Mouse (Mus musculus): ENCODE results near the gene Hist1h2ap. TPM values are rescaled to one million over a fixed set of nuclear protein-coding genes. Genes with fewer than 3 reads are reported as not detected.
"Not testable (repeated sequence)": the region's sequence is repeated elsewhere in the genome, so short reads cannot be mapped to it uniquely, and the experiment has no call there.

Gene Hist1h2ap
- polyA plus RNA-seq, 1 experiment from 2014 or later = 1,189 TPM

DNA sequence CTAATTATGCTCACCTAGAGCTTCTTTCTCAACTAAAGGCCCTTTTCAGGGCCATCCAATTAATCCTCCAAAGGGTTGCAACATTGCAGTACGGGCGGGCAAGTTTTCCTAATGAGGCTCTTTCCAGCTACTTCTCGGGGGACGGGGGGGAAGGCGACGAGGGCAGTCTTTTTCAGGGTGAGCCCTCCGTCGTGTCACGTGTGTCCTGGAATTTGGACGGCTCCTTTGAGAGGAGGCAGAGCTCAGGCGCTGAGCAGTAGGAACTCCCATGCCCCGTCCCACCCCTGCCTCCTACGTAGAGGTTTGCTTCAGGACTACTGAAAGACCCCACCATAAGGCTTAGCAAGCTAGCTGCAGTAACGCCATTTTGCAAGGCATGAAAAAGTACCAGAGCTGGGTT is 21.2 kb downstream of the Hist1h2ap start:
- not testable (repeated sequence) for H3K9ac ChIP-seq (replicated peaks; ENCODE audit: low read depth, low read length)
- peak overlapping the region; percentile 21 for H3K4me3 ChIP-seq (replicated peaks; ENCODE audit: low read length)
- under 1% methylated on average over 11 of the region's 14 CpGs for WGBS

DNA sequence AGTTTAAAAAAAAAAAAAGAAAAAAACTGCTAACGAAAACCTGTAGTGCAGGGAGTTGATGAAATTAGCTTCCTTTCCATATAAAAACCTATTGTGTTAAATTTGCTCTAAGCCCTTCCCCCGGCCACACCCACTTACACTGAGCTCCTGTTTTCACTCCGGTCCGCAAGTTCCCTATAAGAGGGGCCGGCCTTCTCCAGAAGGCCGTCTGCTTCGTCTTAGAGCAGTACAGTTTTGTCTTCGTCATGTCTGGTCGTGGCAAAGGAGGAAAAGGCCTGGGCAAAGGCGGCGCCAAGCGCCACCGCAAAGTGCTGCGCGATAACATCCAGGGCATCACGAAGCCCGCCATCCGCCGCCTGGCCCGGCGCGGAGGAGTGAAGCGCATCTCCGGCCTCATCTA is 21.8 kb downstream of the Hist1h2ap start, which contains the start of gene Hist1h4m:
TSS of gene Hist1h4m (plus strand) at position 208 of the 400 bp plus-strand sequence.
- Histone ChIP-seq H3K4me3 (replicated peaks; ENCODE audit: low read length) (peak within 1 kb of the TSS; percentile 21), H3K4me2 (ENCODE audit: low read length) (peak within 1 kb of the TSS; percentile 41)
- no CpG with 5 or more reads among the region's 24 CpGs for WGBS

More for the DNA sequence above, 21.2 kb downstream of the Hist1h2ap start:
- H3K4me1 ChIP-seq (replicated peaks; ENCODE audit: control insufficient read depth, insufficient read depth, low read length); H3K27ac ChIP-seq (ENCODE audit: low read length); H3K36me3 ChIP-seq (ENCODE audit: control insufficient read depth, insufficient read depth); H3K9me3 ChIP-seq (ENCODE audit: control insufficient read depth, low read length); H3K27me3 ChIP-seq (replicated peaks; ENCODE audit: control insufficient read depth, insufficient read depth, low read length): not testable (repeated sequence)
- ATAC-seq = peak; percentile 24
- H3K4me2 ChIP-seq (ENCODE audit: low read length) = peak overlapping the region; percentile 41

DNA sequence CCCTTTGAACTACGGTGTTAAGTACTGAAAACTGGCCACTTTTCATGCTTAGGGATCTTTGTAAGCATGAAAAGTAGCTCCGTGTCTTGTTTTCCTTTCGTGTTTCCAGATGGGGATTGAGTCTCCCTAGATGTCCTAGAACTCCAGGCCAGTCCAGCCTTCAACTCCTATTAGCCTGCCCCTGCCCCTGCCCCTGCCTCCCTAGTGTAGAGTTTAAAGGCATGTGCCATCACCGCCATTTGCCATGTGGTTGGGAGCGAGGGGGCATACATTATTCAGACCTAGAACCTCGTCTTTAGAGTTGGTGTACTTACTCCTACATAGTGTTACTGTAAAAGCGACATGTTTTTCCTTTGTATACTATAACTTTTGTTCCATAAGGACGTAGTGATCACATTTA is 22.2 kb downstream of the Hist1h2ap start:
- not testable (repeated sequence) for H3K9me3 ChIP-seq (ENCODE audit: control insufficient read depth, low read length); H3K27ac ChIP-seq (ENCODE audit: low read length); H3K4me2 ChIP-seq (ENCODE audit: low read length); H3K9ac ChIP-seq (replicated peaks; ENCODE audit: low read depth, low read length); H3K36me3 ChIP-seq (ENCODE audit: control insufficient read depth, insufficient read depth); H3K27me3 ChIP-seq (replicated peaks; ENCODE audit: control insufficient read depth, insufficient read depth, low read length); H3K4me3 ChIP-seq (replicated peaks; ENCODE audit: low read length); H3K4me1 ChIP-seq (replicated peaks; ENCODE audit: control insufficient read depth, insufficient read depth, low read length)
- peak; percentile 9; the same call in 1 of the 2 replicates for ATAC-seq
- WGBS = no CpG with 5 or more reads among the region's 8 CpGs

More for the DNA sequence above, 21.8 kb downstream of the Hist1h2ap start, which contains the start of gene Hist1h4m:
- not testable (repeated sequence) for H3K36me3 ChIP-seq (ENCODE audit: control insufficient read depth, insufficient read depth); H3K9me3 ChIP-seq (ENCODE audit: control insufficient read depth, low read length); H3K27ac ChIP-seq (ENCODE audit: low read length); H3K27me3 ChIP-seq (replicated peaks; ENCODE audit: control insufficient read depth, insufficient read depth, low read length); H3K9ac ChIP-seq (replicated peaks; ENCODE audit: low read depth, low read length); H3K4me1 ChIP-seq (replicated peaks; ENCODE audit: control insufficient read depth, insufficient read depth, low read length)
- peak; percentile 60 for ATAC-seq

DNA sequence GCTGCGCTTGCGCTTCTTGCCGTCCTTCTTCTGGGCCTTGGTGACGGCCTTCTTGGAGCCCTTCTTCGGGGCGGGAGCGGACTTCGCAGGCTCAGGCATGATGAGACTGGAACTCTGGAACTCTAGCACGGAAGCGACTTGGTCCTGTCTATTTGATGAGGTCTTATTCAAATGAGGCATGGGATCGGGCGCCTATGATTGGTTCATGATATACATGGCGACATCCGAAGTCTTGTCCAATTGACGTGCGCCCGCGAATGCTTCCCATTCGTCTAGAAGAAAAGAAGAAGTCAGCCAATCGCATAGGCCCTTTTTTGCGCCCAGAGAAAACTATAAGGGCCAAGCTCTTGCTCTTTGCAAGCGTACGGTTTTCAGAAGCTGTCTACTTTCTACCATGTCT is 23.2 kb downstream of the Hist1h2ap start, which contains the start of the genes Hist1h2bq and Hist1h2ao:
TSS of gene Hist1h2bq (minus strand) at position 125 of the 400 bp plus-strand sequence.
TSS of gene Hist1h2ao (plus strand) at position 393 of the 400 bp plus-strand sequence.
- not testable (repeated sequence) for H3K4me1 ChIP-seq (replicated peaks; ENCODE audit: control insufficient read depth, insufficient read depth, low read length); H3K9me3 ChIP-seq (ENCODE audit: control insufficient read depth, low read length); H3K9ac ChIP-seq (replicated peaks; ENCODE audit: low read depth, low read length); H3K4me3 ChIP-seq (replicated peaks; ENCODE audit: low read length); H3K4me2 ChIP-seq (ENCODE audit: low read length); H3K36me3 ChIP-seq (ENCODE audit: control insufficient read depth, insufficient read depth); H3K27me3 ChIP-seq (replicated peaks; ENCODE audit: control insufficient read depth, insufficient read depth, low read length); H3K27ac ChIP-seq (ENCODE audit: low read length)
- no CpG with 5 or more reads among the region's 23 CpGs for WGBS
- peak; percentile 97 for ATAC-seq

DNA sequence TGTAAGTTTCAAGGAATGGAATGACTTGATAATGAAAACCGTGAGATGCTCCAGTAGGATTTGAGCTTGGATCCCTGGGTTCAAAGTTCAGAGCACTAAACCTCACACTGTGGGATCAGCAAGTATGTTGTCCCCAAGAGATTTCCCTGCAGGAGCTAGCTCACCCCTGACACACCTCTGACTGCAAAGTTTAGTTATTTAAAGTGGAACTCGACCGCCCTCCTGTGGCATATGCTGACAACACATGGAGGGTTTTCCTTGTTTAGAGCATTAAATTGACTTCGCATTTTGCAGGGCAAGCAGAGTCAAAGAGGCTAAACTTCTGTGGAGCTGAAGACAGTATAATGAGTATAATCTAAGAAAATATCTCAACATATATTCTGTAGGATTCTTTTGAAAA is 30.2 kb downstream of the Hist1h2ap start:
- H3K9me3 ChIP-seq (ENCODE audit: control insufficient read depth, low read length); H3K4me3 ChIP-seq (replicated peaks; ENCODE audit: low read length); H3K36me3 ChIP-seq (ENCODE audit: control insufficient read depth, insufficient read depth); H3K27ac ChIP-seq (ENCODE audit: low read length); H3K4me2 ChIP-seq (ENCODE audit: low read length); H3K27me3 ChIP-seq (replicated peaks; ENCODE audit: control insufficient read depth, insufficient read depth, low read length); H3K4me1 ChIP-seq (replicated peaks; ENCODE audit: control insufficient read depth, insufficient read depth, low read length); H3K9ac ChIP-seq (replicated peaks; ENCODE audit: low read depth, low read length): not testable (repeated sequence)
- ATAC-seq = peak; percentile 73
- no CpG with 5 or more reads among the region's 4 CpGs for WGBS

DNA sequence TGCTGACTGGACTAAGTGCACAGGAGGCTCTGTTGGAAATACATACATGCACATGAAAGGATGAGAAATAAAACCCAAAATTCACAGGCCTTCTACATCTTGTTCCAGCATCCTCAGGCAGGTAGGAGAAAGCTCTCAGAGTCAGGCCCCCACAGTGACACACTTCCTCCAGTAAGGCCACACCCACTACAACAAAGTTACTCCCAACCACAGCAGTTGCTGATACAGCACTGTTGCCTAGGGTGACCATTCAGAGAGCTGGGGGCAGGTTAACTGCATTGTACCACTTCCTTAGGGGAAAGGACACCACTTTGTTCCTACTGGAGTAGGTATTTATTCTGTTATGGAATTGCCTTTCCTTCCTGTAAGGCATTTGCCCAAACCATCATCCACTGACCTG is 36.1 kb downstream of the Hist1h2ap start:
- not testable (repeated sequence) for H3K9ac ChIP-seq (replicated peaks; ENCODE audit: low read depth, low read length); ATAC-seq; H3K4me3 ChIP-seq (replicated peaks; ENCODE audit: low read length)

DNA sequence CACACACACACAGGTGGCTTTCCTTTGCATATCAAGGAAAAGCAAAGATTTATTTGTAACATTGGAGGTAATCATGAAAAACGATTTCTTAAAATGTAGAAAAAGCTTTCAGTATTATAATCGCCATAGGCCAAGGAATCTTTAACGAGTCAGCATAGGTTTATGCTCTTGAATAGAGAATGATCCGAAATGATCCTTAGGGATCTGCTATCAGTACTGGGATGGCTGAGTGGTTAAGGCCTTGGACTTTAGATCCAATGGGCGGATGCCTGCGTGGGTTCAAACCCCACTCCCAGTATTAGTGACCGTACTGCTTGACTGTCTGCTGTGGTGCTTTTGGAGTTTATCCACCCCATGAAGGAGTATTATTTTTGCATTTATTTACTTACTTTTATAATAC is 37.7 kb downstream of the Hist1h2ap start:
- H3K36me3 ChIP-seq (ENCODE audit: control insufficient read depth, insufficient read depth) = no peaks in the 10 kb centered on the region
- 89% methylated on average over 7 of the region's 7 CpGs for WGBS
- H3K27me3 ChIP-seq (replicated peaks; ENCODE audit: control insufficient read depth, insufficient read depth, low read length) = no peaks in the 10 kb centered on the region
- H3K9me3 ChIP-seq (ENCODE audit: control insufficient read depth, low read length) = no peaks in the 10 kb centered on the region
- H3K4me1 ChIP-seq (replicated peaks; ENCODE audit: control insufficient read depth, insufficient read depth, low read length) = peaks cover 4% of the 10 kb centered on the region; the same call in 1 of the 2 replicates
- H3K4me3 ChIP-seq (replicated peaks; ENCODE audit: low read length) = no peak overlapping the region
- no peak overlapping the region for H3K27ac ChIP-seq (ENCODE audit: low read length)
- no peak for ATAC-seq
- no peak overlapping the region for H3K4me2 ChIP-seq (ENCODE audit: low read length)
- no peak overlapping the region for H3K9ac ChIP-seq (replicated peaks; ENCODE audit: low read depth, low read length)

More for the DNA sequence above, 36.1 kb downstream of the Hist1h2ap start:
- not testable (repeated sequence) for H3K27ac ChIP-seq (ENCODE audit: low read length); H3K27me3 ChIP-seq (replicated peaks; ENCODE audit: control insufficient read depth, insufficient read depth, low read length); H3K4me1 ChIP-seq (replicated peaks; ENCODE audit: control insufficient read depth, insufficient read depth, low read length); H3K9me3 ChIP-seq (ENCODE audit: control insufficient read depth, low read length); H3K36me3 ChIP-seq (ENCODE audit: control insufficient read depth, insufficient read depth); H3K4me2 ChIP-seq (ENCODE audit: low read length)

DNA sequence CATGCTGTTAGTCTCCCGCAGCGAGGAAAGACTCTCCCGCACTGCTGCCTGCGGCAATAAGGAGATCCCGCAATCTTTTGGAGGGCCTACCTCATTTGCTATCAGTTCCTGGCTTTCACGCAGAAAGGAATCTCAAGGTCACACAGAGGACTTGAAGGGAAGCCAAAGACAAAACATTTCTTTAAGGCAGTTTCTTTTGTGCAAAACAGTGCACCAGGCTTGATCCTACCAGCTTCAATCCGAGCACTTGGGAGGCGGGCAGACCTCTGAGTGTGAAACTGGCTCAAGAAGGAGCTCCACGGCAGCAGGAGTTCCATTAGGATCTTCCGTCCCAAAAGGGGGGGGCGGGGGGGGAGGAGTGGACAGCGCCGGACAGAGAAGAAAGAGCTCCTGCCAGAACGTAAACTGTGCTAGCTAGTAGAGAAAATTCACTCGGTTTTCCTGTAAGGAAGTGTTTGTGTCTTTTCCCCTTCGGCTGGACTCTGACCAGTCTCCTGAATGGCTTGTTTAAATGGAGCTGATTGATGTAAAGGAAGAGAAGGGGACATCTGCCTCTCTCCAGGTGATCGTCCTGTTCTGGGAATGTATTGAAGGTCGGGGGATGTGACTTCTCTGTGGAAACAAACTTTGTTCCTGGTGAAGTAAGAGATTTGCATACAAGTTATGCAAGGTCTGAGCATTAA is 42.6 kb downstream of the Hist1h2ap start:
- no peaks in the 10 kb centered on the region for H3K36me3 ChIP-seq (ENCODE audit: control insufficient read depth, insufficient read depth)
- peak overlapping the region; percentile 29; the same call in 1 of the 2 replicates for H3K4me2 ChIP-seq (ENCODE audit: low read length)
- ATAC-seq = no peak
- WGBS = 7% methylated on average over 18 of the region's 18 CpGs
- no peak overlapping the region for H3K27ac ChIP-seq (ENCODE audit: low read length)
- peaks cover 17% of the 10 kb centered on the region for H3K4me1 ChIP-seq (replicated peaks; ENCODE audit: control insufficient read depth, insufficient read depth, low read length)
- H3K9ac ChIP-seq (replicated peaks; ENCODE audit: low read depth, low read length) = no peak overlapping the region
- H3K9me3 ChIP-seq (ENCODE audit: control insufficient read depth, low read length) = no peaks in the 10 kb centered on the region
- H3K4me3 ChIP-seq (replicated peaks; ENCODE audit: low read length) = no peak overlapping the region
- no peaks in the 10 kb centered on the region for H3K27me3 ChIP-seq (replicated peaks; ENCODE audit: control insufficient read depth, insufficient read depth, low read length)

DNA sequence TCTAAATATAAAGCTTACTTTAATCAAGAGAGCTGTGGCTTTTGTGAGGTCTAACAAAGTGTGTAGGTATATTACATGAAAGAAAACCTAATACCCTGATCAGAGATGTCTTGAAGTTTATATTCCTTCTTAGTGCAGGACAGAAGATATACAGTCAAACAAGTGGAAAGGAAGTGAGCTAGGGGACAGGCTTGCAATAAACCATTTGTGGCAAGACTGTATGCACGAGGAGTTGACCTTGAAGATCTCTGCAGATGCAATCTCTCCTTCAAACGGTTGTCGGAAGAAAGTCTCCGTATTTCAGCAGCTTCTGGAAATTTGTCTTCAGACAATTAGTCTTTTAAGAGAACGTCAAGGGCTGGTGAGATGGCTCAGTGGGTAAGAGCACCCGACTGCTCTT is 43.4 kb downstream of the Hist1h2ap start:
- Histone ChIP-seq H3K36me3 (ENCODE audit: control insufficient read depth, insufficient read depth) (no peaks in the 10 kb centered on the region), H3K27ac (ENCODE audit: low read length) (no peak overlapping the region), H3K4me1 (replicated peaks; ENCODE audit: control insufficient read depth, insufficient read depth, low read length) (peaks cover 18% of the 10 kb centered on the region), H3K9ac (replicated peaks; ENCODE audit: low read depth, low read length) (no peak overlapping the region), H3K4me3 (replicated peaks; ENCODE audit: low read length) (no peak overlapping the region), H3K27me3 (replicated peaks; ENCODE audit: control insufficient read depth, insufficient read depth, low read length) (no peaks in the 10 kb centered on the region), H3K4me2 (ENCODE audit: low read length) (no peak overlapping the region), H3K9me3 (ENCODE audit: control insufficient read depth, low read length) (no peaks in the 10 kb centered on the region)
- 62% methylated on average over 6 of the region's 6 CpGs for WGBS
- no peak for ATAC-seq

All from forebrain, embryonic 16.5 days (tissue).